Mouse (Mus musculus): ENCODE measurements around the gene Dynll1.

The Dynll1 gene

GRCm38 (mm10) chr5:115268266-115268665 is 32.5 kb downstream of the Dynll1 start:
- DNase-seq (ENCODE audit: low spot score in 2 of 2) = no peak

DNA sequence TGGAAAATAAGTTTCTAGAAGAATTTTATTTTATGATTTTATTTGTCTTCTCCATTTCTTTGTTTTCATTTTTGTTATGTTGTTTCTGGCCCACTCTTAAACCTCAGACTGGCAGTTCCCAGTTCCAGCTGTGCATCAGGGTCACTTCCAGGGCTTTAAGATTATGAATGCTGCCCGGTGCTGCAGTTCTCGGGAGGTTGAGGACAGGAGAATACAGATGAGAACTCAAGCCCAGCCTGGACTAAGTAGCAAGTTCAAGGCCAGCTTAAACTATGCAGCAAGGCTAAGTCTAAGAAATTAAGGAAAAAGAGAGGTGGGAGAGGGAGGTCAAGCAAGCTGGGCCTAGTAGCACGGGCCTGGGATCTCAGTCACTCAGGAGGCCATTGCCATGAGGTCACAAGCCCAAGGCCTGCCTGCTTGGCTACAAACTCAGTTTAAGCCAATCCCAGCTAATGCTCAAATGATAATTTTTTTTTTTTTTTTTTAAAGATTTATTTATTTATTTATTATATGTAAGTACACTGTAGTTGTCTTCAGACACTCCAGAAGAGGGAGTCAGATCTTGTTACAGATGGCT is 33.2 kb downstream of the Dynll1 start:
- DNase-seq (ENCODE audit: low spot score in 2 of 2) = no peak

DNA sequence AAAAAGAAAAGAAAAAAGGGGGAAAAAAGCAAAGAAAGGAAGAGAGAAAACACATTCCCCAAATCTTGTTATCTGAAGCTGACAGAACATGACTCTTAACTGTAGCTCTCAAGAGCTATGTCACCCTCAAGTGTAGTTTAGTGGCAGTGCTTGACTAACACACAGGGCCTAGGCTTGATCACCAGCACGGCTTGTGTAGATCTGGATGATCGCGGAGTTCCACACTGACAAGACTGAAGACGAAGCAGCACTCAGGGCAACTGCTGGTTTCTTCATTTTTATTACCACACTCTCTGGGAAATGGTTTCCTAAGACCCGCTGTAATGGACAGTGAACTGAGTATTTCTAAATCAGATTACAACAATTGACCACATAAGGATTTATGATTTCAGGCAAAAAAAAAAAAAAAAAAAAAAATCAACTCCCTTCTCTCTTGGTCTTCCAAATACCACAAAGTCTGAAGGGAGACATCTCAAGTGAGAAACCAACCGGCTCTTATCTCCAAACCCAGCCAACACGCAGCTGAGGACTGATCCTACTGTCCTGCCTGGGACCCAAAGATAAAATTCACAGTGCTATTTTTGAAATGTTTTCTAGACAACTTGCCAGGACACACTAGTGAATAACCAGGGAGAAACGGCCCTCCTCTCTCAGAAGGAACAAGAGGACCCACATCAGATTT is 33.9 kb downstream of the Dynll1 start:
- DNase-seq (ENCODE audit: low spot score in 2 of 2) = no peak

DNA sequence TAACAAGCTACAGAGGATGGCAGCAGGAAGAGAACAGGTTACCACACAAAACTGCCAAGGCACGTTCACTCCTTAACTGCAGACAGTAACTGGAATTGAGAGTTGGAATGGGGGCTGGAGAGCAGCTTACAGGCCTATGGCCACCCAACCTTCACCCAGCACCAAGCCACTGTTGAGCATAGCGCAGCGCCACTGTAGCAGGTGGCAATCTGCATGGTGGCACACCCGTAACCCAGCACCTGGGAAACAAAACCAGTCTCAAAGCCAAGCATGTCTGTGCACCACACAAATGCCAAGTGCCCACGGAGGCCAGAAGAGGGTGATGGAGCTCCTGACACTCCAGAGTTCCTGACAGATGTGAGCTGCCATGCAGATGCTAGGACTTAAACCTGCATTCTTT is 34.5 kb downstream of the Dynll1 start:
- DNase-seq (ENCODE audit: low spot score in 2 of 2) = no peak

DNA sequence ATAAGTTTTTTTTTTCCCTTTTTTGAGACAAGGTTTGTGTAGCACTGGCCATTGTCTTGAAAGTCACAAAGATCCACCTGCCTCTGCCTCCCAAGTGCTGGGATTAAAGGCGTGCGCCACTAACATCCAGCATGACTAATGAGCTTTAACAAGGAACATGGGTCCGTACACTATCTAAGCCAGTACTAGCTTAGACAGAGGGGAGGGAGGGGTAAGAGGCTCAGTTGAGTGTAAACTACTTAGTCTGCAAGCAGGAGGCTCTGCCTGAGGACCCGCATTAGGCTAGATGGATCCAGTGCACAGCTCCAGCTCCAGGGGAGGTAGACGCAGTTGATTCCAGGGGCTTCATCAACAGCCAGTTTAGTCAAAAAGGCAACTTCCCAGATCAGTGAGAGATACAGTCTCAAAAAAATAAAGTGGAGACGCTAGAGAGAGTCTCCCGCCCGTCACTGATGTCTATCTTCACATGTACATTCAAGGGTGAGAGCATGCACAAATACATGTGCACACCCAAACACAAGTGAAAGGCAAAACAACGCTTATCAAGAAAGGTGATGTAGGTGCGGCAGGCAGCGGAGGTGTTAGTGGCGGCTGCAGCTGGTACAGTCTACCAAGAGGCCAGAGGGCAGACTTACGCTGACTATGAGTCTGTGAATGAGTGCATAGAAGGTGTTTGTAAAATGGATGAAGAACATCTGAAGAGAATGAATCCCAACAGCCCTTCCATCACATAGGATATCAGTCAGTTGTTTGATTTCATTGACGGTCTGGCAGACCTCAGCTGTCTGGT is 38.1 kb downstream of the Dynll1 start:
- no peak for DNase-seq (ENCODE audit: low spot score in 2 of 2)

DNA sequence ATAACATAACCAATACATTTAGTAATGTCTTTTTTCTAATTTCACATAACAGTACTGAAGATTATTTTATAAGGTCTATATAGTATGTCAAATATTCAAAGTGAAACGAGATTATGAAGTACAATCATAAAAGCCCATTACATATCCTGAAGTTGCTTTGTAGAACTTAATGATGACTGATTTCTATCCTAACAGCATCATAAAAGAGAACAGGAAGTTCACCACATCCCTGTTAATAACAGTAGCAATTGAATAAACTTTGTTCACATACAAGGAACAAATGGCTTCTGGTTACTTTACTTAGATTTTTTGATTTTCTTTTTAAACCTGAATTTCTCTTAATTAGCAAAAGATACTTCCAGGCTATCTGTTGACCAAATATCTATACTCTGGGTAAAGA is 38.9 kb downstream of the Dynll1 start:
- DNase-seq (ENCODE audit: low spot score in 2 of 2) = no peak

- no peak for DNase-seq (ENCODE audit: low spot score in 2 of 2)
These were observed 39.7 kb downstream of the Dynll1 start for GRCm38 (mm10) chr5:115261141-115261540.

- DNase-seq (ENCODE audit: low spot score in 2 of 2) = no peak
These were observed 40.4 kb downstream of the Dynll1 start for GRCm38 (mm10) chr5:115260356-115260755.

GRCm38 (mm10) chr5:115256909-115257546 is 43.8 kb downstream of the Dynll1 start:
- no peak for DNase-seq (ENCODE audit: low spot score in 2 of 2)

- DNase-seq (ENCODE audit: low spot score in 2 of 2) = no peak
These were observed 45.3 kb downstream of the Dynll1 start for GRCm38 (mm10) chr5:115255472-115255871.

Data from frontal cortex, postnatal 36 days (tissue).